Mouse (Mus musculus) heart, embryonic 15.5 days (tissue): ENCODE measurements around the gene Serpine1. TPM values are rescaled to one million over a fixed set of nuclear protein-coding genes. Genes with fewer than 3 reads are reported as not detected.
A peak's percentile ranks its signal among the peaks of the same experiment; 100 is the strongest.

Source experiments
- ATAC-seq: fragments of 200-750 bp; cut with Nextera tagmentation; replicated peaks from 2 replicates; pipeline ENCODE4 v1.8.0; 2017; ENCODE audit warnings: low read depth, moderate TSS enrichment; ENCODE audit not compliant: insufficient number of reproducible peaks, insufficient read depth, low FRiP score
- H3K27ac ChIP-seq: fragments of 300-500 bp; sonication (generic); 2 replicates; pipeline ENCODE4 v1.5.1; 2015; ENCODE audit warnings: mild to moderate bottlenecking, inconsistent platforms
- H3K27me3 ChIP-seq: fragments of 300-500 bp; sonication (generic); 2 replicates; pipeline ENCODE4 v1.6.1; 2015; ENCODE audit warnings: inconsistent platforms
- H3K36me3 ChIP-seq: fragments of 300-500 bp; sonication (generic); 2 replicates; pipeline ENCODE4 v1.6.1; 2015; ENCODE audit warnings: mild to moderate bottlenecking, inconsistent platforms
- H3K4me1 ChIP-seq: fragments of 300-500 bp; sonication (generic); replicated peaks from 2 replicates; pipeline ENCODE4 v1.6.1; 2015; ENCODE audit warnings: inconsistent platforms
- H3K4me2 ChIP-seq: fragments of 300-500 bp; sonication (generic); 2 replicates; pipeline ENCODE4 v1.6.1; 2015; ENCODE audit warnings: inconsistent platforms, mild to moderate bottlenecking, moderate library complexity
- H3K4me3 ChIP-seq: fragments of 300-500 bp; sonication (generic); 2 replicates; pipeline ENCODE4 v1.5.1; 2015; ENCODE audit warnings: mild to moderate bottlenecking, inconsistent platforms
- H3K9ac ChIP-seq: fragments of 300-500 bp; sonication (generic); 2 replicates; pipeline ENCODE4 v1.6.1; 2015; ENCODE audit warnings: mild to moderate bottlenecking, inconsistent platforms
- H3K9me3 ChIP-seq: fragments of 300-500 bp; sonication (generic); replicated peaks from 2 replicates; pipeline ENCODE4 v1.6.1; 2016; ENCODE audit warnings: inconsistent platforms
- WGBS: fragments of 180-500 bp; shearing (Covaris S2); methylation state at CpG from one replicate; pipeline ENCODE4 v1.1.7; 2015; ENCODE audit warnings: mixed read lengths; 5-methylcytosine and 5-hydroxymethylcytosine counted together
- polyA plus RNA-seq: library from polyadenylated mRNA; unstranded; fragments of >200 nt; fragmentation: Nextera tagmentation; extraction: Ambion mirVana; gene quantifications from 2 replicates; pipeline ENCODE4 v1.2.1, GENCODE M21; 2015

The Serpine1 gene
- polyA plus RNA-seq, 1 experiment from 2014 or later = 1.4 TPM

- ATAC-seq = no peak
- Histone ChIP-seq H3K9ac (no peak overlapping the region), H3K36me3 (no peaks in the 10 kb centered on the region), H3K9me3 (no peaks in the 10 kb centered on the region), H3K4me2 (no peak overlapping the region), H3K27me3 (no peaks in the 10 kb centered on the region), H3K4me1 (peaks cover 65% of the 10 kb centered on the region), H3K27ac (peak overlapping the region; percentile 34), H3K4me3 (no peak overlapping the region)
- 44% methylated on average over 6 of the region's 6 CpGs for WGBS
These were observed 2.2 kb upstream of the Serpine1 start for GRCm38 (mm10) chr5:137074191-137074651.

DNA sequence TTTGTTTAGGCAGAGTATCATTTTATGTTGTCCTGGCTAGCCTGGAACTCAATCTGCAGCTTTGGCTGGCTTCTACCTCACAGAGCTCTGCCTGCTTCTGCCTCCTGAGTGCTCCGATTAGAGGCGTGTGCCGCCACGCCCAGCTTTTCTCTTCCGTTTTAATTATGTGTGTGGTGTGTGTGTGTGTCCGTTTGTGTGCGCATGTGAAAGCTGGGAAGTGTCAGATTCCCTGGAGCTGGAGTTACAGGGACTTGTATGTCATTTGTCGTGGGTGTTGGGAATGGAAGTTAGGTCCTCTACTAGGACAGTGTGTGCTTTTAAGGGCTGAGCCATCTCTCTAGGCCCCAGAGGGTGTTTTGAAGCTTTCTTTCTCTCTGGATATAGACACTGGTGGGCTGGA is 1.1 kb upstream of the Serpine1 start:
- H3K9me3 ChIP-seq = no peaks in the 10 kb centered on the region

GRCm38 (mm10) chr5:137070881-137071605 is 1.0 kb downstream of the Serpine1 start:
- Histone ChIP-seq H3K27ac (no peak overlapping the region), H3K4me3 (peak overlapping the region; percentile 41; the same call in 1 of the 2 replicates), H3K9me3 (no peaks in the 10 kb centered on the region), H3K36me3 (no peaks in the 10 kb centered on the region), H3K4me2 (peak overlapping the region; percentile 60), H3K27me3 (no peaks in the 10 kb centered on the region), H3K9ac (no peak overlapping the region), H3K4me1 (peaks cover 34% of the 10 kb centered on the region)
- 80% methylated on average over 19 of the region's 19 CpGs for WGBS
- no peak for ATAC-seq

More for the DNA sequence above, 1.1 kb upstream of the Serpine1 start:
- Histone ChIP-seq H3K9ac (no peak overlapping the region), H3K4me1 (peaks cover 55% of the 10 kb centered on the region), H3K4me3 (no peak overlapping the region), H3K27ac (peak overlapping the region; percentile 91), H3K4me2 (no peak overlapping the region), H3K27me3 (no peaks in the 10 kb centered on the region), H3K36me3 (no peaks in the 10 kb centered on the region)
- ATAC-seq = no peak
- WGBS = 92% methylated on average over 8 of the region's 8 CpGs

DNA sequence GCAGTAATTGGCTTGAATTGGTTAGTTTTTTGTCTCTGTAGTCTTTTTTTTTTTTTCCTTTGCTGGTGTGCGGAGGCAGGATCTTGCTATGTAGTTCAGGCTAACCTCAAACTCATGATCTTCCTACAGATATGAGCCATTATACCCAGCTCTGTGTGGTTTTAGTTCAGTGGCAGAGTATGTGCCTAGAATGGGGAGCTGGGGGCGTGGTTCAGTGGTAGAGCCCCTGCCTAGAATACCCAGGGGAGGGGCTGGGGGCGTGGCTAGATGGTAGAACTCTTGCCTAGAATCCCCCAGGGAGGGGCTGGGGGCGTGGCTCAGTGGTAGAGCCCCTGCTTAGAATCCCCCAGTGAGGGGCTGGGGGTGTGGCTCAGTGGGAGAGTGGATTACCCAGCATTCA is 3.4 kb downstream of the Serpine1 start:
- H3K9me3 ChIP-seq = no peaks in the 10 kb centered on the region
- no peak for ATAC-seq
- WGBS = 70% methylated on average over 4 of the region's 4 CpGs

GRCm38 (mm10) chr5:137065923-137066322 is 6.1 kb downstream of the Serpine1 start:
- Histone ChIP-seq H3K4me1 (no peaks in the 10 kb centered on the region; the same call in 1 of the 2 replicates), H3K9me3 (no peaks in the 10 kb centered on the region), H3K9ac (no peak overlapping the region), H3K4me3 (no peak overlapping the region), H3K36me3 (no peaks in the 10 kb centered on the region; the same call in 1 of the 2 replicates), H3K27ac (no peak overlapping the region), H3K27me3 (no peaks in the 10 kb centered on the region), H3K4me2 (no peak overlapping the region)
- ATAC-seq = no peak
- 67% methylated on average over 8 of the region's 8 CpGs for WGBS

More for the DNA sequence above, 3.4 kb downstream of the Serpine1 start:
- Histone ChIP-seq H3K4me3 (no peak overlapping the region), H3K4me1 (peaks cover 20% of the 10 kb centered on the region), H3K9ac (no peak overlapping the region), H3K36me3 (no peaks in the 10 kb centered on the region), H3K4me2 (no peak overlapping the region), H3K27ac (no peak overlapping the region), H3K27me3 (no peaks in the 10 kb centered on the region)

- Histone ChIP-seq H3K4me3 (no peak overlapping the region), H3K27me3 (no peaks in the 10 kb centered on the region), H3K27ac (no peak overlapping the region), H3K36me3 (no peaks in the 10 kb centered on the region; the same call in 1 of the 2 replicates), H3K4me1 (no peaks in the 10 kb centered on the region; the same call in 1 of the 2 replicates), H3K9ac (no peak overlapping the region), H3K9me3 (no peaks in the 10 kb centered on the region), H3K4me2 (no peak overlapping the region)
- WGBS = 68% methylated on average over 6 of the region's 6 CpGs
- no peak for ATAC-seq
These were observed 6.6 kb downstream of the Serpine1 start for GRCm38 (mm10) chr5:137065454-137065853.

- H3K27me3 ChIP-seq = no peaks in the 10 kb centered on the region
- H3K9ac ChIP-seq = no peak overlapping the region
- no peaks in the 10 kb centered on the region; the same call in 1 of the 2 replicates for H3K36me3 ChIP-seq
- ATAC-seq = no peak
- H3K4me3 ChIP-seq = no peak overlapping the region
- H3K27ac ChIP-seq = no peak overlapping the region
- no peaks in the 10 kb centered on the region for H3K9me3 ChIP-seq
- WGBS = 84% methylated on average over 5 of the region's 5 CpGs
- H3K4me1 ChIP-seq = no peaks in the 10 kb centered on the region; the same call in 1 of the 2 replicates
- H3K4me2 ChIP-seq = no peak overlapping the region
These were observed 9.5 kb downstream of the Serpine1 start for GRCm38 (mm10) chr5:137062601-137063000.

DNA sequence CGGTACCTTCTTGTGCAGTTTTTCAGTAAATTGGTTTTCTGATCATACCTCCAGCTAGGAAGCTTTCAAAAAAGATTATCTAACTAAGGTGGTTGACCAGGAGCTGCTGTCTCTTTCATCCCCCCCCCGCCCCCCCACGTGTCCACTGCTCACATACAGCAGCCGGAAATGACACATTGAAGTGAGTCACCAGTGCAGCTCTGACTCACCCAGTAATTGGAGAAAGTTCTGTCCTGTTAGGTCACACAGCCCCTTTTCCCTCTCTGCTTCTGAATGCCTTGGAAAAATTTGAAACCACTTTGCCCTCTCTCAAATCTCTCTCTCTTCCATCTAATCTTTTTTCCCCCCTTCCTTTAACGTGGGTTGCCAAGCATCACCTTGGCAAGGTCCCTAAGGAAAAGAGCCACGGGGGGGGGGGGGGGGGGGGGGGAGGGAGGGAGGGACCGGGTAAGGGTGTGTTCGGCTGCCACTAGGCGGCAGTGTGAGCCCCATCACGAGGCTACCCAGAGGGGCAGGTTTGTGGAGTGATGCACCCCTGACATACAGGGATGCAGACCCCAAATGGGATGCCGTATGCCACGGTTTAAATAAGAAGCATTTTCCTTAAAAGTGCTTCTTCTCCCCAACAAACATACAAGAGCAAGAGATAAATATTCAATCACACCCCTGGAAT is 10.1 kb downstream of the Serpine1 start:
- WGBS = 17% methylated on average over 11 of the region's 12 CpGs
- Histone ChIP-seq H3K27ac (no peak overlapping the region), H3K27me3 (no peaks in the 10 kb centered on the region), H3K4me1 (no peaks in the 10 kb centered on the region; the same call in 1 of the 2 replicates), H3K4me3 (no peak overlapping the region), H3K9me3 (no peaks in the 10 kb centered on the region), H3K4me2 (no peak overlapping the region), H3K36me3 (no peaks in the 10 kb centered on the region; the same call in 1 of the 2 replicates), H3K9ac (no peak overlapping the region)
- ATAC-seq = no peak

GRCm38 (mm10) chr5:137054873-137055272 is 17.2 kb downstream of the Serpine1 start:
- no peaks in the 10 kb centered on the region for H3K9me3 ChIP-seq
- H3K36me3 ChIP-seq = no peaks in the 10 kb centered on the region
- ATAC-seq = no peak
- H3K27ac ChIP-seq = no peak overlapping the region
- no peak overlapping the region for H3K9ac ChIP-seq
- no peak overlapping the region for H3K4me2 ChIP-seq
- no peaks in the 10 kb centered on the region for H3K27me3 ChIP-seq
- 80% methylated on average over 5 of the region's 5 CpGs for WGBS
- no peaks in the 10 kb centered on the region for H3K4me1 ChIP-seq
- H3K4me3 ChIP-seq = no peak overlapping the region

DNA sequence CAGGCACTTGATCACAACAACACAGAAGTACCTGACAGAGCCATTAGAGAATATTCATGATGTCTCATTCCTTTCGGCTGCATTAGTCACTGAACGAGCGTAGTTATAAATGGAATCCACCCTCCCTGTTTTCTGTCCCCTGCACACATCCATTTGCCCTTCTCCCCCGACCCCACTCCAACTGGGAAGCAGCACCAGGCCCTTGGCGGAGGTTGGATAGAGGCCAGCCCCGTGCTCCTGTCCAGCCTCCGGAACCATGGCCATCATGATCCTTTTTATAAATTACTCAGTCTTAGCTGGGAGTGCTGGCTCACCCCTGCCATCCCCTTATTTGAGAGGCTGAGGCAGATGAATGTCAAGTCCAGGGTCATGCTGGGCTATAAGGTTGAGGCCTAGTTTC is 17.8 kb downstream of the Serpine1 start:
- no peak overlapping the region for H3K4me2 ChIP-seq
- H3K4me3 ChIP-seq = no peak overlapping the region
- 60% methylated on average over 7 of the region's 7 CpGs for WGBS
- no peaks in the 10 kb centered on the region for H3K9me3 ChIP-seq
- no peaks in the 10 kb centered on the region for H3K27me3 ChIP-seq
- no peaks in the 10 kb centered on the region for H3K4me1 ChIP-seq
- no peaks in the 10 kb centered on the region for H3K36me3 ChIP-seq
- no peak overlapping the region for H3K9ac ChIP-seq
- no peak for ATAC-seq
- no peak overlapping the region for H3K27ac ChIP-seq

- no peak for ATAC-seq
- Histone ChIP-seq H3K4me1 (no peaks in the 10 kb centered on the region), H3K4me2 (no peak overlapping the region), H3K27ac (no peak overlapping the region), H3K36me3 (no peaks in the 10 kb centered on the region), H3K27me3 (no peaks in the 10 kb centered on the region), H3K9me3 (no peaks in the 10 kb centered on the region), H3K9ac (no peak overlapping the region), H3K4me3 (no peak overlapping the region)
- WGBS = 80% methylated on average over 5 of the region's 5 CpGs
These were observed 20.1 kb downstream of the Serpine1 start for GRCm38 (mm10) chr5:137051914-137052505.
